Mouse (Mus musculus) CD4-positive, CD25-positive, alpha-beta regulatory T cell, adult 4 months (primary cell): Measurements from ENCODE around the gene Dna2. TPM values are rescaled to one million over a fixed set of nuclear protein-coding genes. Genes with fewer than 3 reads are reported as not detected.
A peak's percentile ranks its signal among the peaks of the same experiment; 100 is the strongest.

Source experiments
- ATAC-seq: one replicate; pipeline ENCODE4 v1.8.0; 2017
- polyA plus RNA-seq, 2 experiments: library from polyadenylated mRNA; unstranded; fragments of 100-300 nt; shearing (Covaris generic); gene quantifications; one replicate each; pipeline ENCODE4 v1.2.1; 2017

The Dna2 gene
- polyA plus RNA-seq, 2 experiments from 2014 or later = 2.0 to 3.0 TPM

DNA sequence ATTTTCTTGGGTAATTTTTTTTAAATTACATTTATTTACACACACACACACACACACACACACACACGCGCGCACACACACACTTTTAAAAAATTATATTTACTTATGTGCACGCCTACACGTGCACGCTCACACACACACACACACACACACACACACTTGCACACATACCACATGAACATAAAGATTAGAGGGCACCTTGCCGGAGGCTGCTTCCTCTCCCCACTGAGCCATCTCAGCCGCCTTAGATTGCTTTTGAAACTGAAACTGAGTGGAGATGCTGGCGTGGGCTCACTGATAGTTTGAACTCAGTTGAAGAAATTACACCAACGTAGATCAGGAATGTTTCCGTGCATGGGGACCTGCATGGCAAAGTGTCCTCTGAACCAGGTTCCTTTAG, 37.2 kb downstream of the Dna2 start:
- peak; percentile 69 for ATAC-seq

DNA sequence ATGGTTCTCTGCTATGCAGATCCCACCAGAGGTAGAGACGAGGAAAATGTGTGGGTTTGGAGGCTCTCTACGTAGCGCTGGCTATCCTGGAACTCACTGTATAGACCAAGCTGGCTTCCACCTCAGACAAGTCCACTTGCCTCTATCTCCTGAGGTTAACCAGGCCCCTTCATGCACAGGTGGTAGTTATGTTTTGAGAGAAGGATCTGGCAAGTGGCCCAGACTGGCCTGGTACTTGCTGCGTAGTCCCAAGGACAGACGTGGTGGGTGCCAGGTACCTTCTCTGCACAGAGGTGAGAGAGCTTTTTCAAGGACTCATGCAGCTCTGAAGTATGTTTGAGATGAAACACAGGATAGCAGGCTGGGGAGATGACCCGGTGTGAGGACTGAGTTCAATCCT, 37.7 kb downstream of the Dna2 start:
- ATAC-seq = peak; percentile 15

DNA sequence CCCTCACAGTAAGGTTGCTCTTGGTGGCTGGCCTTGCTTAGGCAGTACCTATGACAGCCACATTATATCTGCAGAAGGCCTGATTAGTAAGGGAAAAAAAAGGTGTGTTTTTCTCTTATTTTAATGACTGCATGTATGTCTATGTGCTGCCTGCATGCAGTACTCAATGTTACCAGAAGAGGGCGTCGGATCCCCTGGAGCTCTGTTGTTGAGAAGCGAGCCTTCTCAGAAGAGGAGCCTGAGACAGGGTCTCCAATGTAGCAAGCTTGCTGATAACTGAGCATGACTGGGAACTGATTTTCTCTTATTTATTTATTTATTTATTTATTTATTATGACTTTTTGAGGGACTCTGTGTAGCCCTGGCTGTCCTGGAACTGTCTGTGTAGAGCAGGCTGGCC, 40.5 kb downstream of the Dna2 start:
- no peak for ATAC-seq

DNA sequence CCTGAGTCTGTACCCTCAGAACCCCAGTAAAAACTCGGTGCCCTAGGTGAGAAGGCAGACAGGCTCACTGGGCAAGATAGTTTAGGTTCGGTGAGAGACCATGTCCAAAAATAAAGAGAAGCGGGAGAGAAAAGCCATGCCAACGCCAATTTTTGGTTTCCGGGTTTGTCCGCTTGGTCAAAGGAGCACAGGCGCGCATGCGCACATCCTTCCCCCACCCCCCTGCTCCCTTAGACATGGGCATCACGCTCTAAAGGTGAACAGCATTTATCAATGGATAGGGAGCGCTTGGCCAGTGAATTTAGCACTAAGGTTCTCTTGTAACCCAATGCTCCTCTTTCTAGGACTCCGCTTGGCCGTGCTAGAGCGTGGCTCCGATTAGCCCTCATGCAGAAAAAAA, 43.8 kb downstream of the Dna2 start:
- ATAC-seq = no peak

DNA sequence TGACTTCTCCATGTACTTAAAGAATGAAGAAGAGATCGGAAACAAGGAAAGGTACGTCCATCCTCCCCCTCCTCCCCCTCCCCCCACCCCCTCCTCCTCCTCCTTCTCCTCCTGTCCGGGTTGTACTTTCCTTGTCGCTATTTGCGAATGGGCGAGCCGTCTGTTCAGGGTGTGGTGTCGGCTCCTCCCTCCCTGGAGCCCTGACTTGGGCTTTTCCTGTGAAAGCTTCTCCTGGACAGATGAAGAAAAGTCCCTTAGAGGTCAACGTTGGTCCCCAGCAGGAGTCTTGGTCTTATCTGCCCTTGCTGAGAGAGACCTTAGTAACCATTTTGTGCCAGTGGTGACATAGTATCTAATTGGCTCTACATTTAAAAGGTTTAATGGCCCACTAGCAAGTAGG, 47.2 kb downstream of the Dna2 start:
- ATAC-seq = no peak

DNA sequence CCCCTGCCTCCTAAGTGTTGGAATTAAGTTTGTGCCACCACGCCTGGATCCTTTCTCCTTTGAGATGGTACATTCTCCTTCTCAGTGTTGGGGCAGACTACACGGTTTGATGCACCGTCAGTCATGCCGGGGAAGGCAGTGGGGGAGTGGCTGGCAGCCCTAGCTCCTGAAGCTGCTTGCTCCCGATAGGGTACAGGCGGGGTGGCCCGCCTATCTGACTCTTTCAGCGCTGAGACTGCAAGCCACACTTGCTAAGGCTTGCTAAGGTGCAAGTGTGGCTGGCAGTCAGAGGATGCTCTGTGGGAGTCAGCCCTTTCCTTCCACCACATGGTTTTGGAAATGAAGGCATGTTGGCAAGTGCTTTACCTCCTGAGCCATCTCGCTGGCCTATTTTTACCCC, 53.8 kb downstream of the Dna2 start:
- ATAC-seq = no peak

DNA sequence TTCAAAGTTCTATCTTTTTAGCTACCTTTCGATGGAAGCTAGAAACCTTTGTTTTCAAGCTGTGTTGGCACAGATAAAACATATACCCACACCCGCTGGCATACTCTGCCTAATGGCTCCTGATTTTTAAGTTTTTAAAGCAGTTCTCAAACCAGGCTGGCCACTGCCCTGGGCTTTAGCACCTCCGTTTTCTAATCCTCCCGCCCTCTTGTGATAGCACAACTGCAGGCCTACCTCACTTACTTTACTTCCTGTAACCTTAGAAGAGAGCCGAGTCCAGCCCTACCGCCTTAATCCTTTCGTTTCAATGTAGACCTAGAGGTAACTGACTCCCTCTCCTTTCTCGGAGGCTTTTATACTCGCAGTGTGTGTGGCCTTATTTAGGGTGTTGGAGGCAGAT, 56.4 kb downstream of the Dna2 start:
- no peak for ATAC-seq

DNA sequence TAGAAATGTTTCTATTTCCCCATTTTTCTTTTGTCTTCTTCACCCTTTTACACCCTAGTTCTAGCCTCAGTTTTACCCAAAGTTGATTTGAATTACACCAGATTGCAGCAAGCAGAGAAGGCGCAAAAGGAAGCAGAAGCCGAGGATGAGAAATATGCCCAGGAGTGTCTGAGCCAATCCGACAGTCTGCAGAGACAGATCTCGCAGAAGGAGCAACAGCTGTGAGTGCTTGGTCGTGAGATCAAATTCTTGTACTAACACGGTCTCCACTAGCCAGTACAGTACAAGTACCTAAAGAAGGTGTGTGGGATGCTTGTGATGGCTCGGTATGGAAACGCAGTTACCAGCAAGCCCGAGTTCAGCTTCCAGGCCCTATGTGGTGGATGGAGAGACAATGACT, 57.7 kb downstream of the Dna2 start:
- ATAC-seq = no peak

DNA sequence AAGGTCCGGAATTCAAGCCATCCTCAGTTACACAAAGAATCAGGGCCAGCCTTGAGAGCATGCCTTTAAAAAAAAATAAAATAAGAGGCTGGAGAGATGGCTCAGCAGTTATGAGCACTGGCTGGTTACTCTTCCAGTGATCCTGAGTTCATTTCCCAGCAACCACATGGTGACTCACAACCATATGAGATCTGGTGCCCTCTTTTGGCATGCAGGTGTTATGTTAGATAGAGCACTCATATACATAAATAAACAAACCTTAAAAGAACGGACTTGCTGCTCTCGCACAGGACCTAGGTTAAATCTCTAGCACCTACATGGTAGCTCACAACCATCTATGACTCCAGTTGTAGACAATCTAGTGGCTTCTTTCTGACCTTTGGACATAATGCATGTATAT, 61.4 kb downstream of the Dna2 start:
- ATAC-seq = no peak

DNA sequence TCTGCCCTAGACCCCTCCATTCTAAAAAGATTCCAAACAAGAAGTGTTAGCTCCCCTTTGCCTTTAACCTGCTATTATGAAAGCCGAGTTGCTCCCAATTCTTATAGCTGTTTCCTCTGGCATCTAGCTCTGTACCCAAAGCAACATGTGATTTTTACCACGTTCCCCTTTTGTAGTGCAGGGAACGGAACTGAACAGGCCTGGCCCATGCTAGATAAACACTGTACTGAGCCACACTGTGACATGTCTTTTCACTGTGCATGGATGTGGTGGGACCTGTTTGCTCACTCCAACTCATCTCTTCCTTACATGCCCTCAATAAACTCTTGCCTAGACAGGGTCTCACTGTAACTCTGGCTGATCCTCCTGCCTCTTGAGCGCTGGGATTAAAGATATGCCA, 63.4 kb downstream of the Dna2 start:
- no peak for ATAC-seq

DNA sequence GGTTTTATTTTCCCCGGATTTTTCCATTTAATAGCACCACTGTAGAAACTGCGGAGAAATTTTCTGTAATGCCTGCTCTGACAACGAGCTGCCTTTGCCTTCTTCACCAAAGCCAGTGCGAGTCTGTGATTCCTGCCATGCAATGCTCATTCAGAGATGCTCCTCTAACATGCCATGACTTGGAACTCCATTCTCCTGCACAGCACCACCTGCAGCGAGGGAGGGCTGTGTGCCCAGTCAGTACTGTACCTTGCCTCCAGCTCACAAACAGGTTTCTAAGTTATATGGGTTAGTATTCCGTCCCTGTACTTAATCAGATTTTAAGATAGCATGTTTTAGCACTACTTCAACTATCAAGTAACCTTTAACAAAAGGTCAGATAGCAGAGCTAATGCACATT, 64.7 kb downstream of the Dna2 start:
- no peak for ATAC-seq

DNA sequence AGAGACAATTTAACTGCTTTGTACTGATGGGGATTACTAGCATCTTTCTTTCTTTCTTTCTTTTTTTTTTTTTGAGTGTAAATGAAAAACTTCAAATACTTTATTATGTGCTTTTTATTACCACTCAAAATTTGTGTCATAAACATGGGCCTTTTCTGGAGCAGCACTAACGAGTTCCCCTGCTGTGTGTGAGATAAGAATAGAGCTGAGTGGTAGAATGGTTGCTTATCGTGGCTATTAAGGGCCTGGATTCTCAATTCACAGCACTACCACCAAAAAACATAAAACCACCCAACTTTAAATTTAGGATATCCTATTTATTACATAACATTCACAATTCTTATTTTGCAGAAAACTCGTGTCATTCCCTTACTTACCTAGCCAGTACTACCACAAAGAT, 66.7 kb downstream of the Dna2 start:
- ATAC-seq = no peak

DNA sequence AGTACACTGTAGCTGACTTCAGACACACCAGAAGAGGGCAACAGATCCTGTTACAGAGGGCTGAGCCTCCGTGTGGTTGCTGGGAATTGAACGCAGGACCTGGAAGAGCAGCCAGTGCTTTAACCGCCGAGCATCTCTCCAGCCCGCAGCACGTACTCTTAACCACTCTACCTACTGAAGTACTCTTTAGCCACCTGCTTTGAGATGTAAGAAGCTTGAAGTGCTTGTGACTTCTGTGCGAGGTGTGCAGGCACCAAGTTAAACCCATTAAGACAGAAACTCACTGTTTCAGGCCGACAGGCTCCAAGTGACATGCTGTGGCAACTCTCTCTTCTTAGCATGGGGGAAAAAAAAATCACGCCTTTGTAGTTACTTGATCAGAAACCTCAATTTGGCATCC, 67.3 kb downstream of the Dna2 start:
- ATAC-seq = no peak

DNA sequence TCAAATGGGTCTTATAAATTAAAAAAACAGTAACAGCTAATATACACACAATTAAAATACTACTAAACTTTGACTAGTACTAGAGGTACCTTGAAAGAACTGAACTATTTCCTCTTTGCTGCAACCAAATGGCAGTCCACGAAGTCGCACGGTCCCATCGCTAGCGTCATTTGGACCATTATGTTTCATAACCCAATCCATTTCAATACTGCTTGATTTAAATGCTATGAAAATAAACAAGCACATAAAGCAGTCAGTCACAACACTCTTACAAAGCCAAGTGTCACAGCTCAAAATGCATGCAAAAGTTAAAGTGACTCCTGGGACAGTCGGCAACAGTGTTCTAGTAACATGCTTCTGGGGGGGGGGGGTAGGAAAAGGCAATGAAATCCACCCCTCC, 72.5 kb downstream of the Dna2 start:
- no peak for ATAC-seq

DNA sequence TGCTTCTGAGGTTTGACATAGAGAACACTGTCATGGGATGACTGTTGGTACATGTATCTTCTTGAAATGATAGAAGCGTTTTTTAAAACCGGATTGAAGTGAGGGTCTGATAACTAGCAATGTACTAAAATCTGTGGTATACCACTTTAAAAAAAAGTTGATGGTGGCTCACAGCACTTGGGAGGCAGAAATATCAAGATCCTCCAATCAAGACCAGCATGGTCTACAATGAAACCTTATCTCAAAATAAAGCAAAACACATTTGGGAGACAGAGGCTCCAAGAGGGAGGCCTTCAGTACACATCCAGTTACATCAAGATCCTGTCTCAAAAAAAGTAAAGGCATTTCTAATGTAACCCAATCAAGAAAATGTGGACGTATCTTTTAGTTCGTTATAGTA, 74.9 kb downstream of the Dna2 start:
- ATAC-seq = no peak

DNA sequence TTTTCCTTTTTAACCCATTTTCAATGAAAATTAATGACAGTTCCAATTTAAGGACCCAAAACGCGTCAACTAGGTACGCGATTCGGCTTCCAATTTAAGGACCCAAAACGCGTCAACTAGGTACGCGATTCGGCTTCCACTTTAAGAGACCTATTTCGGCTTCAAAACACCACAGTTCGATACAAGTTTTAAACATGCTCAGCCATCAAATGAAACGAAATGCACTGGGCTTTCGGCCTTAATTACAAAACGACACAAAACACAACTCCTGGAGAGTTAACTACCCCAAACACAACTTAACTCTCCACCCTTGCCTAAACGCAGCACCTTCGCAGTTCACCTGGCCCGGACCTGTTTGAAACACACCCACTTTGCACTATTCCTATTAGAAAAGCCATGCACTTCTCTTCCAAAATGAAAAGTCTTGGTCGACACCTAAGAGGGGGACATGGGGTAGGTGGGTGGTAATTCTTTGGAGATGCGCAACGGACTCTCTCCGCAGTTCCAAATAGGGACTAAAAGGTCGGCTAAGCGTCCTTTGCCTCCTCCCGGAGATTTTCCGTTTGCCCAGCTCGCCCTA, 75.8 kb downstream of the Dna2 start:
- ATAC-seq = no peak

DNA sequence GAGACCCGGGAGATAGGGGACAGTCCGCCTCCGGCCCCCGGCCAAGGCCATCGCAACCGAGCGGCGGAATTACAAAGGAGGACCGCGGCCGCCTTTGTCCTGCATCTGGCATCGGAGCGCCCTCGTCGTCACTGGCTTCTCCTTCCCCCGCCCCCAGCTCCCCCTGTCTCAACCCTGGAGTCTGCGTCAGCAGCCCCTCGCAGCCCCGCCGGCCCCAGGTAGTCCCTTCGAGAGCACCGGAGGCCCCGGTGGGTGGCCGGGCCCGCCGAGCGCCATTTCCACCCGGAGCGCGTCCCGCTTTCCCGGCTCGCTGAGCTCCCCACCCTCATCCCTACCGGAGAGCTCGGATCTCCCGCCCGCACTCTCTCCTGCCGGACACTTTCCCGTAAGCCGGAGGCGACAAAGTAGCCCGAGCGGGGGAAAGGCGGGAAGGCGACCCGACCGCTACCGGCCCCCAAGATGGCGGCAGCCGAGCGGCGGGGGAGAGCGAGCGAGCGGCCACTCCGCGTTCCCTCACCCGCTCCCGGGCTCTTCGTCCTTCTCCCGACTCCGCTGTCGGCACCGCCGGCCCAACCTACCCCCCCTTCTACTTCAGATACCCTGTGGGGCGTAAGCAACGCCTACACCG, 76.4 kb downstream of the Dna2 start:
- ATAC-seq = peak; percentile 28

Other genes starting within 250 kb of the Dna2 start
- gene Stox1, start 220.9 kb upstream of the Dna2 start, polyA plus RNA-seq = 1 to 10 TPM; 2.2 to 3.2 TPM
- gene Ccar1, start 154.7 kb upstream of the Dna2 start, polyA plus RNA-seq = 100 to 1,000 TPM; 113 to 124 TPM
- gene Tet1, start 38.0 kb upstream of the Dna2 start, polyA plus RNA-seq = 1 to 10 TPM; 6.9 to 7.2 TPM
- gene Slc25a16, start 26.4 kb upstream of the Dna2 start, polyA plus RNA-seq = 1 to 10 TPM; 2.9 to 3.4 TPM
- 10 to 100 TPM; 41.0 to 52.8 TPM for gene Rufy2, start 33.2 kb downstream of the Dna2 start, polyA plus RNA-seq
- 100 to 1,000 TPM; 101 to 116 TPM for gene Hnrnph3, start 77.2 kb downstream of the Dna2 start, polyA plus RNA-seq
- gene Pbld2, start 77.3 kb downstream of the Dna2 start, polyA plus RNA-seq = under 1 TPM; 0.46 to 0.95 TPM
- under 1 TPM in 1 of 2 experiments, not detected in 1; 0.13 TPM for gene Pbld1, start 113.1 kb downstream of the Dna2 start, polyA plus RNA-seq
- gene Atoh7, start 152.6 kb downstream of the Dna2 start, polyA plus RNA-seq = not detected